Mouse (Mus musculus) megakaryocyte, embryonic 14.5 days (primary cell): ENCODE measurements around the gene Il12rb1.

Source experiments
- FLI1 ChIP-seq: IDR thresholded peaks from 2 replicates; pipeline ENCODE4 v1.6.1; 2012; ENCODE audit warnings: low read length, inconsistent platforms, mixed read lengths
- GATA1 ChIP-seq: IDR thresholded peaks from 3 replicates; pipeline ENCODE4 v1.6.1; 2012; ENCODE audit warnings: mixed read lengths, low read length, inconsistent platforms, borderline replicate concordance

DNA sequence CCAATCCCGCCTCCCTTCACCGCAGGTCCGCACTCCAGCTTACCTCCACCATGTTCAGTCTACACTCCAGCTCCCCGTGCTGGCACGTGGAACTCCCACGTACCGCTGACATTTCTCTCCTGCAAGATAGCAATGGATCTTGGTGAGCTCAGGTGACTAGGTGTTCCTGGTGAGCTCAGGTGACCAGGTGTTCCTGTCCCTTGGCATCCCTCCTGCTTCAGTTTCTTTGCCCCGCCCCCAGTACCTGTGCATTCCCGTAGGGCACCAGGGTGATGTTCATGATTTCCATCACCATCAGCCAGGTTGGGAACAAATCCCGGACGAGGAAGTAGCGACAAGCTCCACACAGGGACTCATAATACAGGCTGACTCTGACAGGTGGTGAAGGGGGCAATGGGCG, 43.6 kb upstream of the Il12rb1 start:
- TF ChIP-seq GATA1 (no peak), FLI1 (no peak)
